Comparison of ENCODE assay signal across 26 mouse cellular contexts in the genomic region with DNA sequence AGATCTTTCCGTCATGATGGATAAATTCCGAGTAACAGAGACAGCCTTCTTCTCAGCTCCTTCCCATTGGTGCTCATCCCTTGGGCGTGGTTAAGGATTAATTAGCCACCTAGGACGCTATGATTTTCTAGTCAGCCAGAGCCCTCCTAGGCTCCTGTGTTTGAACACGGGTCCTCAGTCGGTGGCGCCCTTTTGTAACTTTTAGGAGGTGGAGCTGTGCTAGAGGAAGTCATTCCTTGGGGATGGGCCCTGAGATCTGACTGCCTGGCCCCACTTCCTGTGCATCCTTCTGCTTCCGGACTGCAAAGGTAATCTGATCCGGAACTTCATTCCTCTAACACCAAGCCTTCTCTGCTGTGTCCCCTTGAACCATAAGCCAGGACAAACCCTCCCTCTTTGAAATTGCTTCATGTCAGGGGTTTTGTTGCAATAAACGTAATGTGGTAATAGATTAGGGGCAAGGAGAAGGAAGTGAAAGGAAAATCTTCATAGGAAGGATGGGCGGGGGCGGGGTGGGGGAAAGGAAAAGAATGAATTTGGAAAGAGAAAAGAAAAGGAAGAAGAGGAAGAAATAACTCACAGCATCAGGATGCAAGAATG. TPM values are rescaled to one million over a fixed set of nuclear protein-coding genes. Genes with fewer than 3 reads are reported as not detected.
"Had no signal": no experiment of that assay in that cellular context is flagged by ENCODE, and none has a peak within 500 bp of the region (broad histone marks: within the 10 kb centered on the region; RNA-seq: fewer than 3 reads in every experiment).

No protein-coding gene starts in this region.

- ATAC-seq: liver, embryonic 12.5 days; midbrain, embryonic 13.5 days had no signal

- H3K9me3 ChIP-seq: limb, embryonic 10.5 days; liver, embryonic 12.5 days; liver, embryonic 15.5 days; lung, embryonic 15.5 days; midbrain, embryonic 10.5 days; midbrain, embryonic 13.5 days; neural tube, embryonic 13.5 days had no signal

- H3K27ac ChIP-seq: limb, embryonic 10.5 days; limb, embryonic 13.5 days; liver, embryonic 12.5 days; liver, embryonic 15.5 days; lung, embryonic 15.5 days; midbrain, embryonic 10.5 days; midbrain, embryonic 13.5 days; neural tube, embryonic 13.5 days had no signal

- H3K27me3 ChIP-seq: limb, embryonic 13.5 days; liver, embryonic 12.5 days; liver, embryonic 15.5 days; lung, embryonic 15.5 days; midbrain, embryonic 13.5 days; neural tube, embryonic 13.5 days had no signal

- H3K4me3 ChIP-seq: limb, embryonic 10.5 days; limb, embryonic 13.5 days; liver, embryonic 12.5 days; liver, embryonic 15.5 days; lung, embryonic 15.5 days; midbrain, embryonic 10.5 days; midbrain, embryonic 13.5 days; myocyte; neural tube, embryonic 13.5 days had no signal

- H3K36me3 ChIP-seq: limb, embryonic 10.5 days; limb, embryonic 13.5 days; liver, embryonic 12.5 days; liver, embryonic 15.5 days; lung, embryonic 15.5 days; midbrain, embryonic 10.5 days; midbrain, embryonic 13.5 days; neural tube, embryonic 13.5 days had no signal

- H3K4me1 ChIP-seq: liver, embryonic 12.5 days; liver, embryonic 15.5 days; midbrain, embryonic 10.5 days had no signal

- H3K9ac ChIP-seq: limb, embryonic 13.5 days; liver, embryonic 12.5 days; liver, embryonic 15.5 days; lung, embryonic 15.5 days; midbrain, embryonic 13.5 days; neural tube, embryonic 13.5 days had no signal

- DNase-seq: kidney, adult 18-20 months; kidney, adult 9 months; kidney, postnatal 14 days; kidney, postnatal 4 days; liver; lung, adult 18-20 months; lung, postnatal 10 days; lung, postnatal 36 days; retina, postnatal 1 day; thymus, postnatal 36 days had no signal

- H3K4me2 ChIP-seq: limb, embryonic 13.5 days; liver, embryonic 12.5 days; liver, embryonic 15.5 days; lung, embryonic 15.5 days; midbrain, embryonic 13.5 days; neural tube, embryonic 13.5 days had no signal

RNA-seq across cellular contexts. Expression of a gene that starts 13.5 kb away (rescaled TPM):
- total RNA-seq: layer of hippocampus, adult 18-20 months; left cerebral cortex, adult 8-10 months; left cerebral cortex, postnatal 14 days; monocyte, adult 5-6 weeks had no signal
- polyA plus RNA-seq: limb, embryonic 10.5 days; lung, embryonic 15.5 days; midbrain, embryonic 10.5 days; midbrain, embryonic 13.5 days; midbrain, embryonic 16.5 days; myocyte; neural tube, embryonic 13.5 days; spleen, adult 2 months; urinary bladder, adult 2 months had no signal
